Mouse (Mus musculus) stomach, postnatal 0 days (tissue): ENCODE results near the gene Ptprt. TPM values are rescaled to one million over a fixed set of nuclear protein-coding genes. Genes with fewer than 3 reads are reported as not detected.

ENCODE experiments used
- ATAC-seq: fragments of 200-750 bp; cut with Nextera tagmentation; 2 replicates; pipeline ENCODE4 v1.8.0; 2017; ENCODE audit not compliant: low FRiP score, low TSS enrichment
- DNase-seq: peaks from one replicate; pipeline ENCODE4 v3.0.0-alpha.2; 2016; ENCODE audit warnings: low spot score
- H3K27ac ChIP-seq: fragments of 300-500 bp; sonication (generic); replicated peaks from 2 replicates; pipeline ENCODE4 v1.5.1; 2014; ENCODE audit warnings: mild to moderate bottlenecking, control low read depth
- H3K27me3 ChIP-seq: fragments of 300-500 bp; sonication (generic); 2 replicates; pipeline ENCODE4 v1.6.1; 2014; ENCODE audit warnings: low read length; ENCODE audit not compliant: control insufficient read depth, insufficient read depth
- H3K36me3 ChIP-seq: fragments of 300-500 bp; sonication (generic); 2 replicates; pipeline ENCODE4 v1.6.1; 2014; ENCODE audit warnings: low read length, mixed read lengths; ENCODE audit not compliant: control insufficient read depth, insufficient read depth
- H3K4me1 ChIP-seq: fragments of 300-500 bp; sonication (generic); replicated peaks from 2 replicates; pipeline ENCODE4 v1.6.1; 2014; ENCODE audit warnings: antibody characterized with exemption; ENCODE audit not compliant: control insufficient read depth, insufficient read depth
- H3K4me2 ChIP-seq: fragments of 300-500 bp; sonication (generic); replicated peaks from 2 replicates; pipeline ENCODE4 v1.6.1; 2014; ENCODE audit warnings: low read depth, mild to moderate bottlenecking, control low read depth, moderate library complexity
- H3K4me3 ChIP-seq: fragments of 300-500 bp; sonication (generic); 2 replicates; pipeline ENCODE4 v1.5.1; 2014; ENCODE audit warnings: low read depth, low read length, control low read depth
- H3K9ac ChIP-seq: fragments of 300-500 bp; sonication (generic); 2 replicates; pipeline ENCODE4 v1.6.1; 2014; ENCODE audit warnings: mild to moderate bottlenecking, low read length, control low read depth, mixed read lengths
- H3K9me3 ChIP-seq: fragments of 300-500 bp; sonication (generic); 2 replicates; pipeline ENCODE4 v1.6.1; 2016; ENCODE audit warnings: low read length; ENCODE audit not compliant: control insufficient read depth
- CTCF ChIP-seq: IDR thresholded peaks from 2 replicates; pipeline ENCODE4 v1.5.1; 2016; ENCODE audit warnings: antibody characterized with exemption, low read depth, mild to moderate bottlenecking, moderate library complexity
- EP300 ChIP-seq: optimal IDR thresholded peaks from 2 replicates; pipeline ENCODE3; 2016; ENCODE audit warnings: antibody characterized with exemption
- WGBS: fragments of 180-500 bp; shearing (Covaris S2); extraction: QIAGEN DNeasy Blood & Tissue Kit; methylation state at CpG from one replicate; pipeline ENCODE4 v1.1.7; 2014; 5-methylcytosine and 5-hydroxymethylcytosine counted together
- polyA plus RNA-seq: library from polyadenylated mRNA; unstranded; fragments of >200 nt; fragmentation: Nextera tagmentation; extraction: Ambion mirVana; gene quantifications from 2 replicates; pipeline ENCODE4 v1.2.1, GENCODE M21; 2015

Gene Ptprt
- polyA plus RNA-seq, 1 experiment from 2014 or later: 0.89 TPM

- H3K27ac ChIP-seq: no peak overlapping the region
- H3K4me1 ChIP-seq: no peaks in the 10 kb centered on the region
- no peaks in the 10 kb centered on the region for H3K36me3 ChIP-seq
- H3K9ac ChIP-seq: no peak overlapping the region
- H3K27me3 ChIP-seq: no peaks in the 10 kb centered on the region
- no peak for TF ChIP-seq EP300
- TF ChIP-seq CTCF: no peak
- DNase-seq (no peak), ATAC-seq (no peak)
- H3K4me3 ChIP-seq: no peak overlapping the region
- H3K9me3 ChIP-seq: no peaks in the 10 kb centered on the region
- H3K4me2 ChIP-seq: no peak overlapping the region
- 84% methylated on average over 8 of the region's 8 CpGs for WGBS
Measured at GRCm38 (mm10) chr2:162409245-162409644, 251.7 kb downstream of the Ptprt start.

GRCm38 (mm10) chr2:162401316-162402100 lies 259.4 kb downstream of the Ptprt start:
- ATAC-seq (no peak), DNase-seq (no peak)
- Histone ChIP-seq H3K9me3 (no peaks in the 10 kb centered on the region), H3K4me1 (no peaks in the 10 kb centered on the region), H3K27me3 (no peaks in the 10 kb centered on the region), H3K27ac (no peak overlapping the region), H3K36me3 (no peaks in the 10 kb centered on the region), H3K4me3 (no peak overlapping the region), H3K4me2 (no peak overlapping the region), H3K9ac (no peak overlapping the region)
- TF ChIP-seq EP300 (no peak), CTCF (no peak)
- 60% methylated on average over 6 of the region's 6 CpGs for WGBS

GRCm38 (mm10) chr2:162394601-162395000 lies 266.3 kb downstream of the Ptprt start:
- no peaks in the 10 kb centered on the region for H3K36me3 ChIP-seq
- TF ChIP-seq CTCF (no peak), EP300 (no peak)
- H3K4me2 ChIP-seq: no peak overlapping the region
- H3K9me3 ChIP-seq: no peaks in the 10 kb centered on the region
- H3K27me3 ChIP-seq: no peaks in the 10 kb centered on the region
- no peak overlapping the region for H3K9ac ChIP-seq
- ATAC-seq (no peak), DNase-seq (no peak)
- no peak overlapping the region for H3K27ac ChIP-seq
- no peaks in the 10 kb centered on the region for H3K4me1 ChIP-seq
- H3K4me3 ChIP-seq: no peak overlapping the region
- 37% methylated on average over 6 of the region's 6 CpGs for WGBS

GRCm38 (mm10) chr2:162391834-162392233 lies 269.1 kb downstream of the Ptprt start:
- no peaks in the 10 kb centered on the region for H3K9me3 ChIP-seq
- H3K4me3 ChIP-seq: no peak overlapping the region
- no peaks in the 10 kb centered on the region for H3K36me3 ChIP-seq
- DNase-seq (no peak), ATAC-seq (no peak)
- no peak overlapping the region for H3K9ac ChIP-seq
- TF ChIP-seq CTCF (no peak), EP300 (no peak)
- H3K4me2 ChIP-seq: no peak overlapping the region
- no peak overlapping the region for H3K27ac ChIP-seq
- H3K4me1 ChIP-seq: no peaks in the 10 kb centered on the region
- 70% methylated on average over 4 of the region's 4 CpGs for WGBS
- H3K27me3 ChIP-seq: no peaks in the 10 kb centered on the region

GRCm38 (mm10) chr2:162377309-162377708 lies 283.6 kb downstream of the Ptprt start:
- WGBS: 74% methylated on average over 7 of the region's 7 CpGs
- Histone ChIP-seq H3K4me2 (no peak overlapping the region), H3K4me3 (no peak overlapping the region), H3K4me1 (no peaks in the 10 kb centered on the region), H3K9me3 (no peaks in the 10 kb centered on the region), H3K36me3 (no peaks in the 10 kb centered on the region), H3K27me3 (no peaks in the 10 kb centered on the region), H3K9ac (no peak overlapping the region), H3K27ac (no peak overlapping the region)
- no peak for TF ChIP-seq EP300
- TF ChIP-seq CTCF: no peak
- no peak for DNase-seq
- ATAC-seq: no peak

- Histone ChIP-seq H3K4me2 (no peak overlapping the region), H3K27ac (no peak overlapping the region), H3K4me3 (no peak overlapping the region), H3K9ac (no peak overlapping the region), H3K27me3 (no peaks in the 10 kb centered on the region), H3K36me3 (no peaks in the 10 kb centered on the region), H3K9me3 (no peaks in the 10 kb centered on the region), H3K4me1 (no peaks in the 10 kb centered on the region)
- TF ChIP-seq EP300: no peak
- no peak for TF ChIP-seq CTCF
- ATAC-seq (no peak), DNase-seq (no peak)
- WGBS: 47% methylated on average over 1 of the region's 1 CpGs
Measured at GRCm38 (mm10) chr2:162349047-162349446, 311.9 kb downstream of the Ptprt start.
